Mouse (Mus musculus) intestine, postnatal 0 days (tissue): ENCODE data around the gene Eml5. TPM values are rescaled to one million over a fixed set of nuclear protein-coding genes. Genes with fewer than 3 reads are reported as not detected.

ENCODE experiments used
- ATAC-seq: fragments of 200-750 bp; cut with Nextera tagmentation; 2 replicates; pipeline ENCODE4 v1.8.0; 2017; ENCODE audit warnings: mild to moderate bottlenecking, moderate TSS enrichment, moderate library complexity
- H3K27ac ChIP-seq: fragments of 300-500 bp; sonication (generic); 2 replicates; pipeline ENCODE4 v1.5.1; 2014; ENCODE audit warnings: mild to moderate bottlenecking, low read depth, low read length, moderate library complexity
- H3K27me3 ChIP-seq: fragments of 300-500 bp; sonication (generic); replicated peaks from 2 replicates; pipeline ENCODE4 v1.6.1; 2014; ENCODE audit warnings: low read length, mixed read lengths; ENCODE audit not compliant: control insufficient read depth, insufficient read depth
- H3K36me3 ChIP-seq: fragments of 300-500 bp; sonication (generic); 2 replicates; pipeline ENCODE4 v1.6.1; 2014; ENCODE audit warnings: mild to moderate bottlenecking, moderate library complexity; ENCODE audit not compliant: control insufficient read depth, insufficient read depth
- H3K4me1 ChIP-seq: fragments of 300-500 bp; sonication (generic); replicated peaks from 2 replicates; pipeline ENCODE4 v1.6.1; 2014; ENCODE audit warnings: antibody characterized with exemption, low read length, mixed read lengths; ENCODE audit not compliant: control insufficient read depth, insufficient read depth
- H3K4me2 ChIP-seq: fragments of 300-500 bp; sonication (generic); replicated peaks from 2 replicates; pipeline ENCODE4 v1.6.1; 2014; ENCODE audit warnings: low read depth, mild to moderate bottlenecking, moderate library complexity
- H3K4me3 ChIP-seq: fragments of 300-500 bp; sonication (generic); 2 replicates; pipeline ENCODE4 v1.5.1; 2014; ENCODE audit warnings: low read depth, low read length
- H3K9ac ChIP-seq: fragments of 300-500 bp; sonication (generic); 2 replicates; pipeline ENCODE4 v1.6.1; 2014; ENCODE audit warnings: mild to moderate bottlenecking, low read depth, low read length
- H3K9me3 ChIP-seq: fragments of 300-500 bp; sonication (generic); 2 replicates; pipeline ENCODE4 v1.6.1; 2016; ENCODE audit warnings: mixed run types; ENCODE audit not compliant: control insufficient read depth
- CTCF ChIP-seq: sonication (generic); IDR thresholded peaks from 2 replicates; pipeline ENCODE4 v1.5.1; 2016; ENCODE audit warnings: low read depth, mild to moderate bottlenecking, control low read depth, antibody characterized with exemption, moderate library complexity
- WGBS: fragments of 180-500 bp; shearing (Covaris S2); extraction: QIAGEN DNeasy Blood & Tissue Kit; methylation state at CpG from one replicate; pipeline ENCODE4 v1.1.7; 2014; 5-methylcytosine and 5-hydroxymethylcytosine counted together
- polyA plus RNA-seq: library from polyadenylated mRNA; unstranded; fragments of >200 nt; fragmentation: Nextera tagmentation; extraction: Ambion mirVana; gene quantifications from 2 replicates; pipeline ENCODE4 v1.2.1, GENCODE M21; 2015

Gene Eml5
- polyA plus RNA-seq, 1 experiment from 2014 or later = 1.3 TPM

GRCm38 (mm10) chr12:98905466-98905865 lies 4.2 kb upstream of the Eml5 start:
- Histone ChIP-seq H3K27me3 (0 out of 2 replicates have a peak, but pooled peaks cover 2% of the 10 kb centered on the region), H3K4me3 (no peak overlapping the region), H3K9me3 (no peaks in the 10 kb centered on the region), H3K4me2 (no peak overlapping the region), H3K36me3 (no peaks in the 10 kb centered on the region), H3K4me1 (no peaks in the 10 kb centered on the region), H3K9ac (no peak overlapping the region), H3K27ac (no peak overlapping the region)
- no peak for TF ChIP-seq CTCF
- WGBS = 74% methylated on average over 5 of the region's 5 CpGs
- no peak for ATAC-seq

GRCm38 (mm10) chr12:98900341-98900880 lies 873 bp downstream of the Eml5 start:
- 3% methylated on average over 31 of the region's 31 CpGs for WGBS
- no peak for TF ChIP-seq CTCF
- no peaks in the 10 kb centered on the region for H3K4me1 ChIP-seq
- no peak for ATAC-seq
- 0 out of 2 replicates have a peak, but pooled peaks cover 12% of the 10 kb centered on the region for H3K27me3 ChIP-seq
- H3K4me2 ChIP-seq = peak overlapping the region; percentile 98
- no peaks in the 10 kb centered on the region for H3K9me3 ChIP-seq
- H3K36me3 ChIP-seq = no peaks in the 10 kb centered on the region
- peak overlapping the region; percentile 57; the same call in 1 of the 2 replicates for H3K9ac ChIP-seq
- no peak overlapping the region for H3K27ac ChIP-seq
- H3K4me3 ChIP-seq = peak overlapping the region; percentile 74

GRCm38 (mm10) chr12:98899676-98900075 lies 1.6 kb downstream of the Eml5 start:
- ATAC-seq = no peak
- 82% methylated on average over 6 of the region's 6 CpGs for WGBS
- H3K4me3 ChIP-seq = 0 out of 2 replicates have a peak overlapping the region, but pooled peaks have one; percentile 2

GRCm38 (mm10) chr12:98896761-98897160 lies 4.5 kb downstream of the Eml5 start:
- H3K4me1 ChIP-seq = no peaks in the 10 kb centered on the region
- ATAC-seq = no peak
- H3K9ac ChIP-seq = no peak overlapping the region
- H3K27ac ChIP-seq = no peak overlapping the region
- no peak overlapping the region for H3K4me2 ChIP-seq
- H3K36me3 ChIP-seq = no peaks in the 10 kb centered on the region
- H3K9me3 ChIP-seq = no peaks in the 10 kb centered on the region
- H3K27me3 ChIP-seq = 0 out of 2 replicates have a peak, but pooled peaks cover 12% of the 10 kb centered on the region
- WGBS = 76% methylated on average over 1 of the region's 1 CpGs
- no peak overlapping the region for H3K4me3 ChIP-seq
- no peak for TF ChIP-seq CTCF

More at GRCm38 (mm10) chr12:98899676-98900075, 1.6 kb downstream of the Eml5 start:
- H3K4me1 ChIP-seq = no peaks in the 10 kb centered on the region
- H3K9ac ChIP-seq = no peak overlapping the region
- no peaks in the 10 kb centered on the region for H3K36me3 ChIP-seq
- no peak overlapping the region for H3K4me2 ChIP-seq
- H3K27me3 ChIP-seq = 0 out of 2 replicates have a peak, but pooled peaks cover 12% of the 10 kb centered on the region
- H3K27ac ChIP-seq = no peak overlapping the region
- no peak for TF ChIP-seq CTCF
- H3K9me3 ChIP-seq = no peaks in the 10 kb centered on the region

GRCm38 (mm10) chr12:98884515-98884914 lies 16.8 kb downstream of the Eml5 start:
- no peak overlapping the region for H3K4me3 ChIP-seq
- H3K4me2 ChIP-seq = no peak overlapping the region
- H3K4me1 ChIP-seq = no peaks in the 10 kb centered on the region
- H3K9me3 ChIP-seq = no peaks in the 10 kb centered on the region
- no peaks in the 10 kb centered on the region for H3K27me3 ChIP-seq
- no peaks in the 10 kb centered on the region for H3K36me3 ChIP-seq
- no peak for ATAC-seq
- WGBS = 0% methylated on average over 1 of the region's 1 CpGs
- no peak overlapping the region for H3K27ac ChIP-seq
- peak; percentile 64 for TF ChIP-seq CTCF
- no peak overlapping the region for H3K9ac ChIP-seq

GRCm38 (mm10) chr12:98881796-98882195 lies 19.5 kb downstream of the Eml5 start:
- no peaks in the 10 kb centered on the region for H3K27me3 ChIP-seq
- no peak overlapping the region for H3K27ac ChIP-seq
- H3K36me3 ChIP-seq = no peaks in the 10 kb centered on the region
- TF ChIP-seq CTCF = no peak
- H3K9me3 ChIP-seq = no peaks in the 10 kb centered on the region
- no peaks in the 10 kb centered on the region for H3K4me1 ChIP-seq
- no peak overlapping the region for H3K4me2 ChIP-seq
- WGBS = 46% methylated on average over 5 of the region's 5 CpGs
- H3K4me3 ChIP-seq = no peak overlapping the region
- H3K9ac ChIP-seq = no peak overlapping the region
- no peak for ATAC-seq
